Mouse (Mus musculus): ENCODE data around the gene Cyp4f13.
A peak's percentile ranks its signal among the peaks of the same experiment; 100 is the strongest.

Gene Cyp4f13

DNA sequence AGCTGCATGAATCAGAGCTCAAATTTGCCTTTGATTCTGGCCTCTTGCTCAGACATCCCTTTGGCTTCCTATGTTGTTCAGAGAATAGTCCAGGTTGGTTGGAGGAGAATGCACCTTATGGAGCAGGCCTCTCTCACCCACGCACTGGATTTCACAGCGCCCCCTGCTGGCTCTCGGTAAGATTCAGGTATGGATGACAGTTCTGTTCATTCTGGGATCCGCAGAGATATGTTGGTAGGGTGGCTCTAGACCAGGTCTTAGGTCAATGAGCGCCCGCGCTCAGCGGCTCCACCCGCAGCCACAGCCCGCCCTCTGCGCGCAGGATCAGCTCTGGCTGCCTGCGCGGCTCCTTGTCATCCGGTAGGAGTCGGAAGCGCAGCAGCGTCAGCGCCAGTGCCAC, 42.0 kb downstream of the Cyp4f13 start:
- DNase-seq (ENCODE audit: low spot score in 2 of 2), result peak; percentile 32 to 46

DNA sequence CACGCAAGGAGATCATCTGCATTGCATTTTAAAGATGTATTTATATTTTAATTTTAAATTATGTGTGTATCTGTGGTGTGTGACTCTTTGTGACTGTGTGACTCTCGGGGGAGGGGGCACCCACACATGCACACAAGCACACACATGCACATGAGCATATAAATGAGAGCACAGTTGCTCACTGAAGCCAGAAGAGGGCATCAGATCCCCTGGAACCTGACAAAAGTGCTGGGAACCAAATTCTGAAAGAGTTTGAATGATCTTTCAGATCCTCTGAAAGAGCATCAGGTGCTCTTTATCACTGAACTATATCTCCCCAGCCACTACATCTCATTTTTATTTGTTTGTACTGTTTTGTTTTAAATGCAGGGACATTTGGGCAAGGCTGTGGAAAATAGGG, 42.8 kb downstream of the Cyp4f13 start:
- DNase-seq (ENCODE audit: low spot score in 2 of 2), result no peak

DNA sequence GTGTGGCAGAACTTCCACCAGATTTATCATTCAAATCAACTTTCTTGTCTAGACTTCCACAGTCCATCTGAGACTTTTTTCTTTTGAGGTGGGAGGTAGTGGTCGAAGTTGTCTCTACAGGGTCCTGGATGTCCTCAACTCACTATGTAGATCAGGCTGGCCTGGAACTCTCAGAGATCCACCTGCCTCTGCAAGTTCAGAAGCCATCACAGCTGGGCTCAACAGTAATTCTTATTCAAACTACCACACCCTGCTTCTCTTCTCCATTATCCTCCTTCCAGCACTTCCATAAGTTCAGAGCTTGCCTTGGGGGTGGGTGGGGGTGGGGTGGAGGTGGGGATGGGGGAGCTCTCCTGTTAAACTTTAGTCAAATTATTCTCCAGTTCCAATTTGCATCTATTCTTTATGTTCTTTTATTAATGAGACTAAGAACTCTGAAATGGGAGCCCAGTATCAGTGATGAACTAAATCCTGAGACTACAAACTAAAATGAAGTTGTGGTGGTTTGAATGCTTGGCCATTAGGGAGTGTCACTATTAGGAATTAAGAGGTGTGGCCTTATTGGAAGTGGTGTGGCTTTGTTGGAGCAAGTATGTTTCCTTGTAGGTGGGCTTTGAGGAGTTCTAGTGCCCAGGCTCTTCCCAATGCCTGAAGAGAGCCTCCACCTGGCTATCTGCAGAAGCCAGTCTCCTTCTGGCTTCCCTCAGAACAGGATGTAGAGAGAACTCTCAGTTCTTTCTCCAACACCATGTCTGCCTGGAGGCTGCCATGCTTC, 45.3 kb downstream of the Cyp4f13 start:
- DNase-seq (ENCODE audit: low spot score in 2 of 2), result no peak

DNA sequence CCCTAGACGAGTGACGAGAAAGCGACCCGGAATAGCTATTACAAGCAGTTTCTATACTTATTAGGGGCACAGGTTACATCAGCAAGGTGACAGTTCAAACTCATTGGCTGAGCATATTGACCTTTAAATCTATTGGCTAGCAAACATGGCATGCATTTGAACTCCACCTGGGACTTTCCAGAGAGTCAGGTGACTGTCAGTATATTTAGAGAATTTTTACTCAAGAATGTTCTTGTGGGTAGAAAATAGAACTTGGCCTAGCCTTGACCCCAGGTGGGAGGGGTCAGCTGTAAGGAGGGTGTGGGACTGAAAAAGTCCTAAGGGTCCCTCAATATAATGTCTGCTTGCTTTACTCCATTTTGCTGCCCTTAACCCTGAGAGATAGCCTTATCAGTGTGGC, 51.8 kb downstream of the Cyp4f13 start:
- DNase-seq (ENCODE audit: low spot score in 2 of 2), result peak in 1 of 2 experiments; percentile 27

DNA sequence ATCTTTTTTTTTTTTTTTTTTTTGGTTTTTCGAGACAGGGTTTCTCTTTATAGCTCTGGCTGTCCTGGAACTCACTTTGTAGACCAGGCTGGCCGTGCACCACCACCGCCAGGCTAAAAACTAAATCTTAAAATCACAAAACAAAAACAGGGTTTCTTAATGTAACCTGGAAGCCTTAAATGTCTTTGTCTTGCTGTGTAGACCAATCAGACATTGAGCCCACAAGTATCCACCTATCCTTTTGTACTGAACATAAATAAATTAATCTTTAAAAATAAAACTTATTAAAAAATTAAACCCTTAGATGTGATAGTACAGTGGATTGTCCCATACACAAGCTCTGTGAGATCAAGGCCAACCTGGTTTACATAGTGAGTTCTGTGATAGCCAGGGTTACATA, 53.3 kb downstream of the Cyp4f13 start:
- no peak for DNase-seq (ENCODE audit: low spot score in 2 of 2)

DNA sequence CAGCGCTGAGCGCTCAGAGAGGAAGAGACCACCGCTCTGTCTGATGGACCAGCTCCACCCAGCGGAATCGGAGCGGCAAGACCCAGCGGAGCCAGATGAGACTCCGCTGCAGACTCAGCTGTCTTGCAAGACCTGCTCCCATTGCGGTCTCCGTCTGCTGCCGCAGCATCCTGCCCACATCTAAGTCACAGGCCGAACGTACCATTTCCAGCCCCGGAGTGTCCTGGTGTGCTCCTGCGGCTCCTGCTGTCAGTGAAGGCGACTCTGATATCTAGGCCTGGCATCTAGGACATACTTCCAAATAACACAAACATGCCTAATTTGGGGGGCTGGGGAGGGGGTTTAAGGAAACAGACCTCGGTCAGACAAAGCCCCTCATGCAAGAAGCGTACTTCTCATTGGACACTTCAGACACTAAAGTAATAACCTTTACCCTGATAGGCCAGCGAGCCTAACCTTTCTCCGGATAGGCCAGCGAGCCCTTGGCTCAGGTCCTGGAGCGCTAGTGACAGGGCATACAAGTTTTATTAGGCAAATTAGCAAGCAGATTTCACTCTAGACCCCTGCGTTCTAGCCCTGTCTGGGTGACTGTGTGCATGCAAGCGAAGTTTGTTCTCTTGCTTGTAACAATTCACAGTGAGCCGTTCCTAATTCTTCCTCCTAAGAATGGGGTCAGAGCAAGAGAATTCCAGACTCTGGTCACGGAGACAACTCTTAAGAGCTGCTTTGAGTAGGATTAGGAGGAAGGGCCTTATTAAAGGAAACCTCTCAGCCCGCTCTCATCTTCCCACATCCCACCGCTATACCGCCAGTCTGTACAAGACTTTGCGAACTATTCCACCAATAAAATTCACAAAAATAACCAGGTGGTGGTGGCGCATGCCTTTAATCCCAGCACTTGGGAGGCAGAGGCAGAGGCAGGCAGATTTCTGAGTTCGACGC, 55.7 kb downstream of the Cyp4f13 start, which contains the start of gene Zfp870:
Gene Zfp870, minus strand, starts transcription at position 404 of the 942 bp plus-strand sequence.
- peak; percentile 86 to 87 for DNase-seq (ENCODE audit: low spot score in 2 of 2)

DNA sequence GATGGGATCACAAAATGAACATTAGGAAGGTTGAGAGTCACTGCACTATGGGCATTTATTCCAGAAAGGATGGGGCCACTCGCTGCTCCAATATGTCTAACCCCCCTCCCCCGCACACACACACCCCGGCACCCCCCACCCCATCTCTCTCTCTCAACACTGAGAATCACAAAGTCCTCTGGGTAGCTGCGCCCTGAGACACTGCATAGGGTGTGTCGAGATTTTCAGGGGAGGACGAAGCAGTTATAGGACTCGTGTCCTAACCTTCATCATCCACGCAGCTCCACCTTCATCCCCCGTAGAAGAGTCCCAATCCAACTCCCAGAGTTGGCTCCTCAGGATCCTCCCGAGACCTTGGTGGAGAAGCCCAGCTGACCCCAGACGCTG, 56.4 kb downstream of the Cyp4f13 start:
- DNase-seq (ENCODE audit: low spot score in 2 of 2), result no peak

DNA sequence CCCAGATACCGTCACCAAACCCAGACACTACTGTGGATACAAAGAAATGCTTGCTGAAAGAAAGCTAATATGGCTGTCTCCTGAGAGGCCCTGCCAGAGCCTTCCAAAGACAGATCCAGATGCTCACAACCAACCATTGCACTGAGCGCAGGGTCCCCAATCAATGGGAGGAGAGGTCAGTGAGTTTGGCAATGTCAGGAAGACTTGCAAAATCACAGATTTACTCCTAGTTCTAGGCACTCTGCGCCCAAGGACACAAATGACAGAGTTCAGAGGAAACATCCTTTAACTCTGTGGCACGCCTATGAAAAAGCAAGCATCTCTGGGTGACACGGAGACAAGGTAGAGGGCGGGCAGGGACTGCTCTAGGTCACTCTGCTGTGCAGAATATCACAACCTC, 57.6 kb downstream of the Cyp4f13 start:
- no peak for DNase-seq (ENCODE audit: low spot score in 2 of 2)

DNA sequence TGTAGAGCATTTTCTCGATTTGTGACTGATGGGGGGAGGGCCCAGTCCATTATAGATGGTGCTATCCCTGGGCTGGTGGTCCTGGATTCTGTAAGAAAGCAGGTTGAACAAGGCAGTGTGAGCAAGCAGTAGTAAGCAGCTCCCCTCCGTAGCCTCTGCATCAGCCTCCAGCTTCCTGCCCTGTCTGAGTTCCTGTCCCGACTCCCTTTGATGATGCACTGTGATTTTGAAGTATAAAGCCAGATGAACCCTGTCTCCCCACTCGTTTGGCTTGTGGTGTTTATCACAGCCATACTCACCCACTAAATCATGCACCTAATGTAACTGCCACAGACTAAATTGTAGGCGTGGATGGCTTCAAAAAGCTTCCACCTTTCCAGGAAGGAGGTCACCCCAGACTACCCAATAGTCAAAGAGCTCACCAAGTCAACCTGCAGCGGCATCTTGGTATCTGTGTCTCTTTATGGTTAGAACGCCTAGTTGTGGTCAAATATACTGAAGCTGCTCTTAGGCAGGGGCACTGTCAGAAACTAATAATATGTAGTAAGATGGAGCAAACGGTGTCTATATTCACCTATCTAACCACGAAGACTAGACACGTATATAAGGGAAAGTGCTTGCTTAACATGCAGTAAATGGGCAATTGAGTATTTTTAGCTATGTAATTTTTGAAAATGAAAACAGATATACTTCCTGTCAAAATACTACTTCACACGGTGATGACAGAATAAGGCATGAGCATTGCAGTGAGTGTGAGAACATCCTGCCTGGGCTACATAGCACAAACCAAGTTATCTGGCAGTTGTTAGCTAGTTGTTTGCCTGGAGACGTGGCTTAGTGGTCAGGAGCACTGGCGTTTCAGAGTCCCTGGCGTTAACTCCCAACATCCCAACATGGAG, 66.6 kb downstream of the Cyp4f13 start:
- no peak for DNase-seq (ENCODE audit: low spot score in 2 of 2)

DNA sequence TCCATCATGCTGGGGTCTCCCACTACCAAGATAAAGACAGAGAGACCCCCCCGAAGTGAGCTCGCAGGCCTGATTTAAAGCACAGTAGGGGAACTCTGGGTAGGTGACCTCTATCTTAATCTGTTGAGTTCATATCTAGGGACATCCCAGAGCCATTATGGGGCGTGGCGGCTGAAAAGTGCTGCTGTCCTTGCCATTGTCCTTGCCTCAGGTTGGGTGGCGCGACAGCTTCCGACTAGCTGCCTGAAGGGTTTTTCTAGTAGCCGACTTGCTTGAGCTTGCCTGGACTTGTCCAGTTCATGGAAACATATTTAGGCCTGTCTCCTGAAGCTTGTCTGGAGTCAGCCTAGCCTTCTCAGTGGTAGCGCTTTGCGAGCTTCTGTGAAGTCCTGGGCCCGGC, 68.4 kb downstream of the Cyp4f13 start:
- no peak for DNase-seq (ENCODE audit: low spot score in 2 of 2)

DNA sequence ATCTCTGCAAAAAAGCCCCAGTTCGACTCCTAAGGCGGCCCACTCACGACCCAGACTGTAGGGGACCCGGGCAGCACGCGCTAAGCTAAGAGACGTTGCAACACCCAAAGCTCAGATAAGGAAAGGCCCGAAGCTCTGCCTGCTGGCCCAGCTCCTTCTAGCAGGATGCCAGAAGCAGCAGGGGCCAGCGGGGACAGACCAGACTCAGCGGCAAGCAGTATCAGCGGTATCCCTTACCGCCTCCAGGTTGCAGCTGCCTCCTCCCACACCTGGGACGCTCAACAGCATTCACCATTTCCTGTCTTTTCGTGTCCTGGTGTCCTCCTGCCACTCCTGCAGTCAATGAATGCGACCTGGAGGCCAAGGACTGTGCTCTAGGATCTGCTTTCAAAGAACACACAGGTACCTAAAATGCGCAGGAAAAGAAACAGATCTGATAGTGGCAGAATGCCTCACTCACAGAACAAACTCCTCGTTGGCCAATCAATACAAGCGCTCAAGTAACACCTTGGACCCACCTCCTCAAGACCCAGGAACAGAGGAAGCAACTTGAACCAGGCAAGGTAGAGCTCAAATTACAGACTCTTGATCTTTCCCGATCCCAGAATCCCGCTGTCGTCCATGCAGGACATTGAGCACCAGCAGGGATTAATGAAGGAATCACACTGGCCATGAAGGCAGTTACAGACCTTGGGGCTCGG, 69.6 kb downstream of the Cyp4f13 start:
- no peak for DNase-seq (ENCODE audit: low spot score in 2 of 2)

Measured in natural killer cell, adult 2 months (primary cell).